Mouse (Mus musculus): Measurements from ENCODE around the gene Igfbp1.
"Not testable (repeated sequence)": the region's sequence is repeated elsewhere in the genome, so short reads cannot be mapped to it uniquely, and the experiment has no call there.

Igfbp1 gene

GRCm38 (mm10) chr11:7194432-7195311 lies 2.9 kb upstream of the Igfbp1 start:
- no peak for DNase-seq (ENCODE audit: low read depth, low spot score)

GRCm38 (mm10) chr11:7195312-7195685 lies 2.3 kb upstream of the Igfbp1 start:
- no peak for DNase-seq (ENCODE audit: low read depth, low spot score)

- no peak for DNase-seq (ENCODE audit: low read depth, low spot score)
Observed at GRCm38 (mm10) chr11:7198006-7198405, 424 bp downstream of the Igfbp1 start.

GRCm38 (mm10) chr11:7198481-7199256 lies 1.1 kb downstream of the Igfbp1 start:
- no peak for DNase-seq (ENCODE audit: low read depth, low spot score)

GRCm38 (mm10) chr11:7199736-7200392 lies 2.3 kb downstream of the Igfbp1 start:
- peak; percentile 28 for DNase-seq (ENCODE audit: low read depth, low spot score)

GRCm38 (mm10) chr11:7200393-7200783 lies 2.8 kb downstream of the Igfbp1 start:
- no peak for DNase-seq (ENCODE audit: low read depth, low spot score)

- no peak for DNase-seq (ENCODE audit: low read depth, low spot score)
Observed at GRCm38 (mm10) chr11:7202206-7202605, 4.6 kb downstream of the Igfbp1 start.

GRCm38 (mm10) chr11:7203846-7204245 lies 6.3 kb downstream of the Igfbp1 start:
- DNase-seq (ENCODE audit: low read depth, low spot score) = no peak

GRCm38 (mm10) chr11:7210343-7210742 lies 12.8 kb downstream of the Igfbp1 start:
- DNase-seq (ENCODE audit: low read depth, low spot score) = no peak

- no peak for DNase-seq (ENCODE audit: low read depth, low spot score)
Observed at GRCm38 (mm10) chr11:7211211-7211610, 13.6 kb downstream of the Igfbp1 start.

- no peak for DNase-seq (ENCODE audit: low read depth, low spot score)
Observed at GRCm38 (mm10) chr11:7212126-7212798, 14.7 kb downstream of the Igfbp1 start.

GRCm38 (mm10) chr11:7213161-7213500 lies 15.5 kb downstream of the Igfbp1 start:
- no peak for DNase-seq (ENCODE audit: low read depth, low spot score)

- no peak for DNase-seq (ENCODE audit: low read depth, low spot score)
Observed at GRCm38 (mm10) chr11:7213501-7214341, 16.1 kb downstream of the Igfbp1 start, which contains the start of gene Igfbp3. Gene Igfbp3, minus strand, starts transcription at chr11:7213923.

- DNase-seq (ENCODE audit: low read depth, low spot score) = no peak
Observed at GRCm38 (mm10) chr11:7214342-7214660, 16.7 kb downstream of the Igfbp1 start.

- DNase-seq (ENCODE audit: low read depth, low spot score) = no peak
Observed at GRCm38 (mm10) chr11:7214761-7215160, 17.2 kb downstream of the Igfbp1 start.

GRCm38 (mm10) chr11:7215703-7216102 lies 18.1 kb downstream of the Igfbp1 start:
- DNase-seq (ENCODE audit: low read depth, low spot score) = no peak

- DNase-seq (ENCODE audit: low read depth, low spot score) = not testable (repeated sequence)
Observed at GRCm38 (mm10) chr11:7221826-7222225, 24.2 kb downstream of the Igfbp1 start.

GRCm38 (mm10) chr11:7226200-7226599 lies 28.6 kb downstream of the Igfbp1 start:
- no peak for DNase-seq (ENCODE audit: low read depth, low spot score)

- DNase-seq (ENCODE audit: low read depth, low spot score) = no peak
Observed at GRCm38 (mm10) chr11:7226810-7227550, 29.4 kb downstream of the Igfbp1 start.

- no peak for DNase-seq (ENCODE audit: low read depth, low spot score)
Observed at GRCm38 (mm10) chr11:7228107-7228506, 30.5 kb downstream of the Igfbp1 start.
